Mouse (Mus musculus): Measurements from ENCODE around the gene Saa3. TPM values are rescaled to one million over a fixed set of nuclear protein-coding genes. Genes with fewer than 3 reads are reported as not detected.

The Saa3 gene
- not detected for polyA plus RNA-seq (2012; fragmentation: generic; extraction: Trizol)

DNA sequence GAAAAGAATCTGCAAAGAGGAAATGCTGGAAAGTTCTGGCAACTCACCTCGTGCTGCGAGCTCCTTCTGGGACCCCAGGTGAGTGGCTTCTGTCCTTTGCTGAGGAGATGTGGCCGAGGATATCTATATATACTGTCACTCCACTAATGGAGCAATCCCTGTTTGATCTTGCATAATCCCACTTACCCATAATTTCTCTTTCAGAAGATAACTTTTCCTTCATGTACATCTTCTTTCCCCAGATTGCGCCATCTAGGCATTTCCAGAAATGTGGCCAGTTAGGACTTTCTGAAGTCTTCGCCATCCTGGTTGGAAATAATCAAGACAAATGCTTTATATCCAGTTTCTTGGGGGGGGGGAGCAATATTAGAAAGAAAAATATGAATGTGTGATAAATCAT, at the start of gene Saa3:
Gene Saa3 (minus strand): TSS at position 101 of the 400 bp plus-strand sequence.

DNA sequence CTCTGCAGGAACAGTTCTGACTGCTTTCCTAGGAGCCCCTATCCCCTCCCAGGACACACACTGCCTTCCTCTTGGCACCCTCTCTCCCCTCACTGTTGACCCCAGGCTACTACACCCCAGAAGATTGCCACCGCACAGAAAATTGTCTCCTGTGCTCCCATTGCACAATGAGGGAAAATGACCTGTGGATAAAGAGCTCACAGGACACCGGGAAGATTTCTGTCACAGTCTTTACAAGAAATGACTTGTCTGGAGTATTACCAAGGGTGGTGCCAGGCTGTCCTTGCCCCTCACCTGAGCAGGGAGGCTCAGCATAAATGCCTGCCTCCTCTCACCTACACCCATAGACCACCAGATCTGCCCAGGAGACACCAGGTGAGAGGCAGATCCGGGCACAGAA, 36.0 kb upstream of the Saa3 start, which contains the start of gene Saa2:
Gene Saa2 (plus strand): TSS at position 301 of the 400 bp plus-strand sequence.

DNA sequence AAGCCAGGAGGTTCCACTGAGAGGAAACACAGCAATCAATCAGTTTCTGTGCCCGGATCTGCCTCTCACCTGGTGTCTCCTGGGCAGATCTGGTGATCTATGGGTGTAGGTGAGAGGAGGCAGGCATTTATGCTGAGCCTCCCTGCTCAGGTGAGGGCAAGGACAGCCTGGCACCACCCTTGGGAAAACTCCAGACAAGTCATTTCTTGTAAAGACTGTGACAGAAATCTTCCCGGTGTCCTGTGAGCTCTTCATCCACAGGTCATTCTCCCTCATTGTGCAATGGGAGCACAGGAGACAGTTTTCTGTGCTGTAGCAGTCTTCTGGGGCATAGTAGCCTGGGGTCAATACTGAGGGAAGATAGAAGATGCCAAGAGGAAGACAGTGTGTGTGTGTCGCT, 27.4 kb upstream of the Saa3 start, which contains the start of gene Saa1:
Gene Saa1 (minus strand): TSS at position 101 of the 400 bp plus-strand sequence.

DNA sequence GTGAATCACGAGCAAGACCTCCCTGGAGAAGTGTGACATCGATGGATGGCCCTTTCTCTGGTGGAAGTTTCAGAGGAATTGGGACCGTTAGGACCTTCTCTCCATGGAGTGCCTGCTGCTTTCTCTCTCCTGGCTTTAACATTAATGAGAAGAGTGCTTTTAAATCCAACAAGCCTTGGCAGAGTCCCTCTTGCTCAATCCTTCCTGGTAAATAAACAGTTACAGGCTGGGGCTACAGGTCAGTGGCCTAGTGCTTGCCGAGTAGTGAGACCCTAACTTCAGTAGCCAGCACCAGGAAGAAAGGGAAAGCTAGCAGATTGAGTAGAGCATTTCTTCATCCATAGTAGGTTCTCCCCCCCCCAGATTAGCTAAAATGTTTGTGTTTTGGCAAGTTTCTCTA, 17.0 kb upstream of the Saa3 start, which contains the start of gene Saa4:
Gene Saa4 (minus strand): TSS at position 146 of the 400 bp plus-strand sequence.

DNA sequence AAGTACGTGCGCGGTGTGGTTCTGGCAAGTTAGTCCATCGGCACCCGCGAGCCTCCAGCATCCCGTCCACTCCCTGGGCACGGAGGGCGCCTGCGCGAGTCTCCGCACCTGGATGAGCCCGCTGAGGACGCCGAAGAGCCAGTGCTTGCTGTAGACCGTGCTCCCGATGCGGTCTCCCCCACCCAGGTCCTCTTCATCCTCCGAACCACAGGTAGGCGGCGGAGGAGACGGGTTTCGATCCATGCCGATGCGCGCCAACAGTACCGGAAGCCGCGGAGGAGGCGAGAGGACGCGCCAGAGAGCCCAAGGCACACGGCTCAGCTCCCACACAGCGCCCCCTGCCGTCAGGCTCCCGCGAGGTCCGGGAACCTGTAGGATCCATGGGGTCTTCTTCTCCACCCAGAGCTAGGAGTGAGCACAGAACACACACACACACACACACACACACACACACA, 5.1 kb downstream of the Saa3 start, which contains the start of gene Saal1:
Gene Saal1 (minus strand): TSS at position 291 of the 455 bp plus-strand sequence.

DNA sequence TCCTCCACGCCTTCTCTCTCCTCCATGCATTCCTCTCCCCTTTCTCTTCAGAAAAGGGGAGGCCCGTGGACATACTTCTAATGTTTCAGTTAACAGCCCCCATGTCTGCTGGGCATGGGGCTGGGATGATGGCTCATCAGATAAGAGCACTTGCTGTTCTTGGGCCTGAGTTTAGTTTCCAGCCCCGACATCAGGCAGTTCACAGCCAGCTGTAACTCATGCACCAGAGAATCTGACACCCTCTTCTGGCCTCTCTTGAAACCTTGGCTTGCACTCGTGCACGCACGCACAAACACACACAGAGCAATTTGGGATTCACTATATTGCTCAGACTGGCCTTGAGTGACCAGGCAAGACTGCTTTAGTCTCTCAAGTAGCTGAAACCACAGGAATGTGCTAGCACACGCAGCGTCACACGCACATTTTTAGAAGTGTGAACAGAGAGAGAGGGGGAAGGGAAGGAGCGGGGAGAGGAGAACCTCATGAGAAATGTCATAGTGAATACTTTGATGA, 43.3 kb downstream of the Saa3 start, which contains the start of gene Tph1:
Gene Tph1 (minus strand): TSS at position 378 of the 513 bp plus-strand sequence.

Other genes starting within 250 kb of the Saa3 start
- gene Sergef, start 75.9 kb downstream of the Saa3 start, polyA plus RNA-seq (2012; fragmentation: generic; extraction: Trizol): 10 to 100 TPM in 1 of 2 experiments, 1 to 10 TPM in 1; 8.7 to 18.8 TPM
- gene Tph1, start 43.2 kb downstream of the Saa3 start, polyA plus RNA-seq (2012; fragmentation: generic; extraction: Trizol): not detected
- gene Saal1, start 5.0 kb downstream of the Saa3 start, polyA plus RNA-seq (2012; fragmentation: generic; extraction: Trizol): 10 to 100 TPM; 12.0 to 19.1 TPM
- gene Saa4, start 16.9 kb upstream of the Saa3 start, polyA plus RNA-seq (2012; fragmentation: generic; extraction: Trizol): not detected
- not detected for gene Saa1, start 27.3 kb upstream of the Saa3 start, polyA plus RNA-seq (2012; fragmentation: generic; extraction: Trizol)
- gene Saa2, start 36.1 kb upstream of the Saa3 start, polyA plus RNA-seq (2012; fragmentation: generic; extraction: Trizol): not detected
- 10 to 100 TPM in 1 of 2 experiments, 1 to 10 TPM in 1; 1.3 to 10.8 TPM for gene Hps5, start 80.4 kb upstream of the Saa3 start, polyA plus RNA-seq (2012; fragmentation: generic; extraction: Trizol)
- gene Gtf2h1, start 80.4 kb upstream of the Saa3 start, polyA plus RNA-seq (2012; fragmentation: generic; extraction: Trizol): 10 to 100 TPM in 1 of 2 experiments, 1 to 10 TPM in 1; 1.3 to 12.2 TPM
- gene Ldha, start 125.8 kb upstream of the Saa3 start, polyA plus RNA-seq (2012; fragmentation: generic; extraction: Trizol): 1,000 to 10,000 TPM in 1 of 2 experiments, 100 to 1,000 TPM in 1; 578 to 1,659 TPM
- gene Ldhc, start 145.5 kb upstream of the Saa3 start, polyA plus RNA-seq (2012; fragmentation: generic; extraction: Trizol): not detected
- gene Tsg101, start 204.3 kb upstream of the Saa3 start, polyA plus RNA-seq (2012; fragmentation: generic; extraction: Trizol): 10 to 100 TPM; 16.1 to 42.5 TPM
- 1 to 10 TPM in 1 of 2 experiments, under 1 TPM in 1; 0.44 to 7.0 TPM for gene Uevld, start 242.8 kb upstream of the Saa3 start, polyA plus RNA-seq (2012; fragmentation: generic; extraction: Trizol)